Mouse (Mus musculus) midbrain, postnatal 0 days (tissue): Measurements from ENCODE around the gene Tcap. TPM values are rescaled to one million over a fixed set of nuclear protein-coding genes. Genes with fewer than 3 reads are reported as not detected.

ENCODE experiments used
- ATAC-seq: fragments of 200-750 bp; cut with Nextera tagmentation; 2 replicates; pipeline ENCODE4 v1.8.0; 2017; ENCODE audit warnings: moderate number of reproducible peaks, mild to moderate bottlenecking, moderate TSS enrichment, moderate library complexity; ENCODE audit not compliant: low FRiP score
- DNase-seq: peaks from one replicate; pipeline ENCODE4 v3.0.0-alpha.2; 2015; ENCODE audit warnings: low spot score
- H3K27ac ChIP-seq: fragments of 300-500 bp; sonication (generic); 2 replicates; pipeline ENCODE4 v1.5.1; 2014; ENCODE audit warnings: low read depth, mild to moderate bottlenecking, low read length, mixed read lengths
- H3K27me3 ChIP-seq: fragments of 300-500 bp; sonication (generic); 2 replicates; pipeline ENCODE4 v1.6.1; 2014; ENCODE audit warnings: low read length, control low read depth, mixed read lengths; ENCODE audit not compliant: insufficient read depth
- H3K36me3 ChIP-seq: fragments of 300-500 bp; sonication (generic); 2 replicates; pipeline ENCODE4 v1.6.1; 2014; ENCODE audit warnings: low read length, control low read depth, mixed read lengths; ENCODE audit not compliant: insufficient read depth
- H3K4me1 ChIP-seq: fragments of 300-500 bp; sonication (generic); 2 replicates; pipeline ENCODE4 v1.6.1; 2014; ENCODE audit warnings: mild to moderate bottlenecking, control low read depth, antibody characterized with exemption, low read length, mixed read lengths; ENCODE audit not compliant: insufficient read depth
- H3K4me2 ChIP-seq: fragments of 300-500 bp; sonication (generic); 2 replicates; pipeline ENCODE4 v1.6.1; 2014; ENCODE audit warnings: low read depth, mild to moderate bottlenecking, low read length, mixed read lengths; ENCODE audit not compliant: poor library complexity, severe bottlenecking
- H3K4me3 ChIP-seq: fragments of 300-500 bp; sonication (generic); 2 replicates; pipeline ENCODE4 v1.5.1; 2014; ENCODE audit warnings: low read depth, mild to moderate bottlenecking, low read length, moderate library complexity
- H3K9ac ChIP-seq: fragments of 300-500 bp; sonication (generic); replicated peaks from 2 replicates; pipeline ENCODE4 v1.6.1; 2014; ENCODE audit warnings: mild to moderate bottlenecking, low read length, moderate library complexity, mixed read lengths; ENCODE audit not compliant: poor library complexity, severe bottlenecking
- H3K9me3 ChIP-seq: fragments of 300-500 bp; sonication (generic); 2 replicates; pipeline ENCODE4 v1.6.1; 2016; ENCODE audit warnings: low read length, control low read depth
- CTCF ChIP-seq: IDR thresholded peaks from 2 replicates; pipeline ENCODE4 v1.5.1; 2016; ENCODE audit warnings: antibody characterized with exemption, mild to moderate bottlenecking
- WGBS: fragments of 180-500 bp; shearing (Covaris S2); extraction: QIAGEN DNeasy Blood & Tissue Kit; methylation state at CpG from one replicate; pipeline ENCODE4 v1.1.7; 2014; 5-methylcytosine and 5-hydroxymethylcytosine counted together
- polyA plus RNA-seq: library from polyadenylated mRNA; unstranded; fragments of >200 nt; fragmentation: Nextera tagmentation; extraction: Ambion mirVana; gene quantifications from 2 replicates; pipeline ENCODE4 v1.2.1, GENCODE M21; 2015
- total RNA-seq: library from RNA; depleted of rRNA; stranded (reverse); fragments of >200 nt; gene quantifications from 2 replicates; pipeline ENCODE4 v1.2.3, GENCODE M21; 2014

Tcap gene
- total and polyA plus RNA-seq, 2 experiments from 2014 or later, result not detected

DNA sequence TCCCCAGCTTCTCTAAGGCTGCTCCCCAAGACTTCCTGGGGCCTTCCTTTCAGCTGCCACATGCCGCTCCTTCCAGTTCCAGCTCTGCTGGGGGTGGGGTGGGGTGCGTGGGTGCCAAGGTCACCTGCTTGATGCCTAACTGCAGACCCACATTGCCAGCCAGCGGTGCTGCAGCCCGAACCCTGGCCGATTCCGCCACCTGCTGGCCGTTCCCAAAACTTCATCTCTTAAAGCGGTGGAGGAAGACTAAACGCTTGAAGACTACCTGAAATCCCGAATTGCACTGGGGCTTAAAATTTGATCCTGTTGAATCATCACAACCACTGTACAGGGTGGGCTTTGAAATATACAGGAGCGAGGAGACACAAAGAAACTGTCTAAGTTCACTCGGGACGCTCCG lies 38.4 kb upstream of the Tcap start:
- H3K27me3 ChIP-seq, result peaks cover 51% of the 10 kb centered on the region
- 1% methylated on average over 14 of the region's 14 CpGs for WGBS
- ATAC-seq (no peak), DNase-seq (peak; percentile 69)
- H3K9ac ChIP-seq, result no peak overlapping the region
- H3K4me1 ChIP-seq, result no peaks in the 10 kb centered on the region
- no peaks in the 10 kb centered on the region for H3K9me3 ChIP-seq
- peak; percentile 87 for TF ChIP-seq CTCF
- H3K4me3 ChIP-seq, result no peak overlapping the region
- peak overlapping the region; percentile 40; the same call in 1 of the 2 replicates for H3K4me2 ChIP-seq
- H3K27ac ChIP-seq, result no peak overlapping the region
- H3K36me3 ChIP-seq, result no peaks in the 10 kb centered on the region

DNA sequence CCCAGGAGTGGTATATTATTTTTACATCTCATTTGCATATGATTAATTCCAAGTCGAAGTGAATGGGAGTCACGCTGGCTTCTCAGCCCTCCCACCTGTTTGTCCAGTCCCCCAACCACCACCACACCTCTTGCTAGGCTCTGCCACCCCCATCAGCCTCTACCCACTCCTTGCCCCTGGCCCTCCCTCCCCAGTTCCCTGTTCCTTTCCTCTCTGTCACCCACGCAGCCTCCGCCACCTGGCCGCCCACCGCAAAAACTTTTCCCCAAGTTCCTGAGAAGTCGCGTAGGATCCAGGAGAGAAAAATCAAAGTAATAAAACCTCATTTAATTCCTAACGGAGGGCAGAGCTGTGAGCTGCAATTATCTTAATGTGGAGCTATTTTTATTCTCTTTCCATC lies 37.4 kb upstream of the Tcap start:
- no peaks in the 10 kb centered on the region for H3K9me3 ChIP-seq
- H3K27ac ChIP-seq, result no peak overlapping the region
- no peak overlapping the region for H3K9ac ChIP-seq
- no peaks in the 10 kb centered on the region for H3K4me1 ChIP-seq
- WGBS, result 9% methylated on average over 9 of the region's 9 CpGs
- no peak overlapping the region for H3K4me2 ChIP-seq
- H3K36me3 ChIP-seq, result no peaks in the 10 kb centered on the region
- DNase-seq, result no peak
- no peak for ATAC-seq
- TF ChIP-seq CTCF, result no peak
- peaks cover 50% of the 10 kb centered on the region for H3K27me3 ChIP-seq
- no peak overlapping the region for H3K4me3 ChIP-seq

DNA sequence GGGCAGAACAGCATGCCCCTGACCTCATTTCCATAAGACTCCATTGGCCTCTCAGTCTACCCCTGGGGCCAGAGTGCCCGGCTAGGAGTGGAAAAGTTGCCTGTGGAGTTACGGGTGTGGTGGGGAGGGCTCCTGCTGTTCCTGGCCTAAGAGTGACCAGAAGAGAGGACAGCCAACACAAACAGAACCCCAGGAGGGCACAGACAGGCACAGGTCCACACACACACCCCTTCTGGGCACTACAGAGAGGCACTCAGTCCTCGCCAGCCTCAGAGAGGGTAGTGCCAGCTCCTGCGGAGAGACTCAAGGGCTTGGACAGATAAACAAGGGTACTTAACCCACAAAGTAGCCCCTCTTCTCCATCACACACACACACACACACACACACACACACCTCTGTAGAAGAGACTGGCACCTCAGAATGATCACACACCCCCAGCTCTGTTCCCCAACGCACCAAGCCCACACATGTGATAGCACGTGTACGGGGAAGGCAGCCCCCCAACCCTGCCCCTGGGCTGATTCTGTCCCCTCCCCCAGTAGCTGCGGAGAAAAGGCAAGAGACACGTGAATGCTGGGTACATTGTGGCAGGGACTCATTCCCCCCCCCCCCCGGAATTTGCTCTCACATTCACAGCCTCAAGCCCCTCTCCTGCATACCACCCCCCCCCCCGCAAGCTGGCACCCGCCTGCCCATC lies 36.1 kb upstream of the Tcap start:
- Histone ChIP-seq H3K27me3 (peaks cover 52% of the 10 kb centered on the region), H3K9ac (no peak overlapping the region), H3K27ac (no peak overlapping the region), H3K9me3 (no peaks in the 10 kb centered on the region), H3K4me1 (no peaks in the 10 kb centered on the region), H3K4me3 (peak overlapping the region; percentile 53; the same call in 1 of the 2 replicates), H3K36me3 (no peaks in the 10 kb centered on the region), H3K4me2 (peak overlapping the region; percentile 90)
- no peak for DNase-seq
- no peak for TF ChIP-seq CTCF
- ATAC-seq, result no peak
- 6% methylated on average over 8 of the region's 12 CpGs for WGBS

DNA sequence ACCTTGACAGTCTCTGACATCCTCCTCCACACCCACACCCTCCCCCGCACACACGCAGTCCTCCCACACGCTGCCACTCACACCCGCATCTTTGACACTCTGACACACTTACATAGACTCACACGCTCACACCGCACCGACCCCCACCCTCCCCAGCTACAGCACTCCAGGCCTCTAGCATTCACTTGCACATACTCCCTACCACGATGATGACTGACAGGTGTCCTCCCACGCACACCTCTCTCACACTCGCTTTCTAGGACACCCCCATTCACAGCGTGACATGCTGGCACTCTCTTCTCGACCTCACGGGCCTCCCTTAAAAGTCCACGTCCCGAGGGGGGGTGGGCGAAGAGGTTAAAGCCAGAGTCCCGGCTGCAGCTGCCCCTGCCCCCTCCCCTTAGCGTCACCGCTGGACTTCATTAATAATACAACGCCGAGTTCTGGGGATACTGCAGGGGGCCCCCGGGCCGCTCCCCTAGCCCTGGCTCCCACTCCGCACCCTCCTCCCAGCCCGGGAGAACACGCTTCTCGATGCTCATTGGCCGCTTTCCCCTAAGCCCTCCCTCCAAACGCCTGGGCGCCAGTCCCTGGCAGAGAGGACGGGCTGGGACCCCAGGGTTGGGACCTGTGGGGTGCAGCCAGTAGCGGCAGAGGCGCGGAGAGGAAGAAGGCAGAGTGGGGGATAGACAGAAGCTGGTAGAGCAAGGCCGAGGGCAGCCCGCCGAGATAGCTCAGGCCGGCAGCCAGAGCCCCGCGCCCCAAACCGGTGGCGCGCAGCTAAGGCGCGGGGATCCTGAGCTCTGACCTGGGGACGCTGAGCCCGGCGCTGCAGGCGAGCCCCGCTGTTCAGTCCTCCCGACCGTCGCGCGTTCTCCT lies 35.3 kb upstream of the Tcap start, which contains the start of gene Ppp1r1b:
TSS of gene Ppp1r1b (plus strand) at position 322 of the 879 bp plus-strand sequence.
- Histone ChIP-seq H3K27ac (no peak within 1 kb of the TSS), H3K36me3 (no peaks in the 10 kb centered on the region), H3K4me2 (peak within 1 kb of the TSS; percentile 90), H3K9me3 (no peaks in the 10 kb centered on the region), H3K9ac (peak within 1 kb of the TSS; percentile 40), H3K4me1 (no peaks in the 10 kb centered on the region), H3K27me3 (peaks cover 58% of the 10 kb centered on the region), H3K4me3 (peak within 1 kb of the TSS; percentile 53)
- ATAC-seq (no peak), DNase-seq (no peak)
- WGBS, result under 1% methylated on average over 39 of the region's 55 CpGs
- no peak for TF ChIP-seq CTCF

DNA sequence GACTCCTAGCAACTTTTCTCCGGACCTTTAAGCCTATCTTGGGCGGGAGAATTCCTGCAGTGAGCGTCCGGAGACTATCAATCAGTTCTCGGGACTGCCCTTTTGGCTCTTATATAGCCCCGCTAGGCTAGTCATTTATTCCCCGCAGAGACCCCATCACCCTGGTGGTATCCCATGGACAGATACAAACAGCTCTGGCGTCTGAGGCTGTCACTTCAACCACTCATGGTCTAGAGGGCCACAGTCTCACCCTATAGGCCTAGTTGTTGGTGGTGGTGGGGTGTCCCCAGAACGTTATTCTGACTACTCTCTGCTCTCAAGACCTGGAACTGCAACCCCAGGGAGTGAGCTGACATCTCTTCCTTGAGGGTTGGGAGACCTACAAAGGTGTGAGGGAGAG lies 34.3 kb upstream of the Tcap start:
- no peak overlapping the region for H3K27ac ChIP-seq
- DNase-seq, result no peak
- ATAC-seq, result no peak
- 4% methylated on average over 9 of the region's 9 CpGs for WGBS
- peaks cover 58% of the 10 kb centered on the region for H3K27me3 ChIP-seq
- no peaks in the 10 kb centered on the region for H3K9me3 ChIP-seq
- no peaks in the 10 kb centered on the region for H3K36me3 ChIP-seq
- no peaks in the 10 kb centered on the region for H3K4me1 ChIP-seq
- no peak for TF ChIP-seq CTCF
- H3K4me2 ChIP-seq, result peak overlapping the region; percentile 90
- H3K4me3 ChIP-seq, result no peak overlapping the region
- no peak overlapping the region for H3K9ac ChIP-seq
